23 mouse cellular contexts compared by ENCODE assay signal in genomic region chrX:42336772-42337171, GRCm38 (mm10).
"Had no signal": no experiment of that assay in that cellular context is flagged by ENCODE, and none has a peak within 500 bp of the region (broad histone marks: within the 10 kb centered on the region; RNA-seq: fewer than 3 reads in every experiment).

No protein-coding gene starts in this region.

- H3K4me1 ChIP-seq: heart, embryonic 10.5 days; heart, embryonic 12.5 days; intestine, embryonic 15.5 days; limb, embryonic 13.5 days; limb, embryonic 15.5 days; liver, embryonic 12.5 days had no signal

- ATAC-seq: hindbrain, embryonic 16.5 days; intestine, embryonic 15.5 days; intestine, postnatal 0 days; liver, embryonic 12.5 days had no signal

- H3K4me2 ChIP-seq: heart, embryonic 12.5 days; hindbrain, embryonic 12.5 days; hindbrain, embryonic 14.5 days; intestine, embryonic 15.5 days; limb, embryonic 13.5 days; limb, embryonic 15.5 days; liver, embryonic 12.5 days had no signal

- DNase-seq: gastrocnemius, postnatal 14 days; gastrocnemius, postnatal 36 days; heart, postnatal 10 days; heart, postnatal 4 days; kidney, adult 18-20 months; kidney, adult 8-10 months; kidney, postnatal 14 days; kidney, postnatal 36 days; layer of hippocampus, adult 9-11 months; layer of hippocampus, postnatal 36 days; left cerebral cortex, postnatal 4 days had no signal

- H3K27ac ChIP-seq: heart, embryonic 10.5 days; hindbrain, embryonic 10.5 days; hindbrain, embryonic 12.5 days; hindbrain, embryonic 14.5 days; intestine, embryonic 15.5 days; limb, embryonic 13.5 days; limb, embryonic 15.5 days; liver, embryonic 12.5 days; liver, embryonic 14.5 days had no signal

- H3K9ac ChIP-seq: heart, embryonic 12.5 days; hindbrain, embryonic 12.5 days; hindbrain, embryonic 14.5 days; intestine, embryonic 15.5 days; limb, embryonic 13.5 days; limb, embryonic 15.5 days; liver, embryonic 12.5 days; liver, embryonic 14.5 days had no signal

- H3K36me3 ChIP-seq: heart, embryonic 10.5 days; heart, embryonic 12.5 days; hindbrain, embryonic 10.5 days; hindbrain, embryonic 12.5 days; intestine, embryonic 15.5 days; limb, embryonic 13.5 days; limb, embryonic 15.5 days; liver, embryonic 12.5 days had no signal

- H3K27me3 ChIP-seq: heart, embryonic 12.5 days; hindbrain, embryonic 12.5 days; intestine, embryonic 15.5 days; limb, embryonic 13.5 days; limb, embryonic 15.5 days; liver, embryonic 12.5 days had no signal

- H3K4me3 ChIP-seq: heart, embryonic 10.5 days; heart, embryonic 12.5 days; hindbrain, embryonic 10.5 days; hindbrain, embryonic 12.5 days; intestine, embryonic 15.5 days; limb, embryonic 13.5 days; limb, embryonic 15.5 days; liver, embryonic 12.5 days had no signal

- H3K9me3 ChIP-seq: heart, embryonic 10.5 days; heart, embryonic 12.5 days; hindbrain, embryonic 10.5 days; hindbrain, embryonic 12.5 days; intestine, embryonic 15.5 days; limb, embryonic 13.5 days; limb, embryonic 15.5 days; liver, embryonic 12.5 days had no signal
